Mouse (Mus musculus): Measurements from ENCODE around the gene Kcnab2. TPM values are rescaled to one million over a fixed set of nuclear protein-coding genes. Genes with fewer than 3 reads are reported as not detected.

The Kcnab2 gene
- polyA plus RNA-seq, 1 experiment = 34.6 TPM

GRCm38 (mm10) chr4:152456609-152457008, 21.1 kb downstream of the Kcnab2 start:
- 77% methylated on average over 18 of the region's 18 CpGs for WGBS
- H3K36me3 ChIP-seq (ENCODE audit: control insufficient read depth, insufficient read depth, low read length) = no peaks in the 10 kb centered on the region
- H3K27ac ChIP-seq (ENCODE audit: insufficient read depth, low read length) = no peak overlapping the region
- DNase-seq (ENCODE audit: low read depth in 1 of 2, low spot score in 2 of 2) = no peak
- H3K27me3 ChIP-seq (ENCODE audit: control insufficient read depth, insufficient read depth, low read length) = no peaks in the 10 kb centered on the region
- H3K4me1 ChIP-seq (ENCODE audit: control insufficient read depth, insufficient read depth, insufficient read length) = no peaks in the 10 kb centered on the region
- no peak overlapping the region for H3K4me3 ChIP-seq (ENCODE audit: extremely low read depth, insufficient read depth, insufficient read length)
- no peak for TF ChIP-seq CTCF (IDR thresholded peaks at IDR 0.05; ENCODE audit: extremely low read depth, insufficient read depth, insufficient read length, insufficient replicate concordance)
- no peak for TF ChIP-seq POLR2A (IDR thresholded peaks at IDR 0.05; ENCODE audit: low read depth, low read length)

GRCm38 (mm10) chr4:152454153-152454552, 23.5 kb downstream of the Kcnab2 start:
- Histone ChIP-seq H3K27me3 (ENCODE audit: control insufficient read depth, insufficient read depth, low read length) (no peaks in the 10 kb centered on the region), H3K27ac (ENCODE audit: insufficient read depth, low read length) (no peak overlapping the region), H3K36me3 (ENCODE audit: control insufficient read depth, insufficient read depth, low read length) (no peaks in the 10 kb centered on the region), H3K4me3 (ENCODE audit: extremely low read depth, insufficient read depth, insufficient read length) (no peak overlapping the region), H3K4me1 (ENCODE audit: control insufficient read depth, insufficient read depth, insufficient read length) (peaks cover 3% of the 10 kb centered on the region; the same call in 1 of the 2 replicates)
- DNase-seq (ENCODE audit: low read depth in 1 of 2, low spot score in 2 of 2) = no peak
- 95% methylated on average over 12 of the region's 12 CpGs for WGBS
- TF ChIP-seq CTCF (IDR thresholded peaks at IDR 0.05; ENCODE audit: extremely low read depth, insufficient read depth, insufficient read length, insufficient replicate concordance) = no peak
- TF ChIP-seq POLR2A (IDR thresholded peaks at IDR 0.05; ENCODE audit: low read depth, low read length) = no peak

- WGBS = 86% methylated on average over 10 of the region's 10 CpGs
- Histone ChIP-seq H3K27me3 (ENCODE audit: control insufficient read depth, insufficient read depth, low read length) (no peaks in the 10 kb centered on the region), H3K27ac (ENCODE audit: insufficient read depth, low read length) (no peak overlapping the region), H3K4me3 (ENCODE audit: extremely low read depth, insufficient read depth, insufficient read length) (no peak overlapping the region), H3K36me3 (ENCODE audit: control insufficient read depth, insufficient read depth, low read length) (no peaks in the 10 kb centered on the region), H3K4me1 (ENCODE audit: control insufficient read depth, insufficient read depth, insufficient read length) (peaks cover 6% of the 10 kb centered on the region; the same call in 1 of the 2 replicates)
- TF ChIP-seq POLR2A (IDR thresholded peaks at IDR 0.05; ENCODE audit: low read depth, low read length) (no peak), CTCF (IDR thresholded peaks at IDR 0.05; ENCODE audit: extremely low read depth, insufficient read depth, insufficient read length, insufficient replicate concordance) (no peak)
- no peak for DNase-seq (ENCODE audit: low read depth in 1 of 2, low spot score in 2 of 2)
These were observed 24.6 kb downstream of the Kcnab2 start for GRCm38 (mm10) chr4:152453079-152453478.

- Histone ChIP-seq H3K4me3 (ENCODE audit: extremely low read depth, insufficient read depth, insufficient read length) (no peak overlapping the region), H3K36me3 (ENCODE audit: control insufficient read depth, insufficient read depth, low read length) (no peaks in the 10 kb centered on the region), H3K27me3 (ENCODE audit: control insufficient read depth, insufficient read depth, low read length) (no peaks in the 10 kb centered on the region), H3K27ac (ENCODE audit: insufficient read depth, low read length) (no peak overlapping the region), H3K4me1 (ENCODE audit: control insufficient read depth, insufficient read depth, insufficient read length) (peaks cover 12% of the 10 kb centered on the region; the same call in 1 of the 2 replicates)
- 76% methylated on average over 6 of the region's 6 CpGs for WGBS
- TF ChIP-seq POLR2A (IDR thresholded peaks at IDR 0.05; ENCODE audit: low read depth, low read length) (no peak), CTCF (IDR thresholded peaks at IDR 0.05; ENCODE audit: extremely low read depth, insufficient read depth, insufficient read length, insufficient replicate concordance) (no peak)
- DNase-seq (ENCODE audit: low read depth in 1 of 2, low spot score in 2 of 2) = no peak
These were observed 26.3 kb downstream of the Kcnab2 start for GRCm38 (mm10) chr4:152451371-152451770.

- H3K4me1 ChIP-seq (ENCODE audit: control insufficient read depth, insufficient read depth, insufficient read length) = peaks cover 21% of the 10 kb centered on the region; the same call in 1 of the 2 replicates
- WGBS = 7% methylated on average over 8 of the region's 8 CpGs
These were observed 29.0 kb downstream of the Kcnab2 start for GRCm38 (mm10) chr4:152448666-152449018.

GRCm38 (mm10) chr4:152447731-152448665, 29.7 kb downstream of the Kcnab2 start:
- H3K4me1 ChIP-seq (ENCODE audit: control insufficient read depth, insufficient read depth, insufficient read length) = peaks cover 21% of the 10 kb centered on the region; the same call in 1 of the 2 replicates

More at GRCm38 (mm10) chr4:152448666-152449018, 29.0 kb downstream of the Kcnab2 start:
- peak; percentile 38 to 73 for DNase-seq (ENCODE audit: low read depth in 1 of 2, low spot score in 2 of 2)
- peak overlapping the region; percentile 71 for H3K4me3 ChIP-seq (ENCODE audit: extremely low read depth, insufficient read depth, insufficient read length)
- H3K36me3 ChIP-seq (ENCODE audit: control insufficient read depth, insufficient read depth, low read length) = no peaks in the 10 kb centered on the region
- TF ChIP-seq CTCF (IDR thresholded peaks at IDR 0.05; ENCODE audit: extremely low read depth, insufficient read depth, insufficient read length, insufficient replicate concordance) = no peak
- no peak; the same call in 1 of the 2 replicates for TF ChIP-seq POLR2A (IDR thresholded peaks at IDR 0.05; ENCODE audit: low read depth, low read length)
- H3K27me3 ChIP-seq (ENCODE audit: control insufficient read depth, insufficient read depth, low read length) = no peaks in the 10 kb centered on the region
- peak overlapping the region; percentile 85 for H3K27ac ChIP-seq (ENCODE audit: insufficient read depth, low read length)

More at GRCm38 (mm10) chr4:152447731-152448665, 29.7 kb downstream of the Kcnab2 start:
- 14% methylated on average over 22 of the region's 22 CpGs for WGBS
- Histone ChIP-seq H3K36me3 (ENCODE audit: control insufficient read depth, insufficient read depth, low read length) (peaks cover 2% of the 10 kb centered on the region), H3K4me3 (ENCODE audit: extremely low read depth, insufficient read depth, insufficient read length) (peak overlapping the region; percentile 71), H3K27me3 (ENCODE audit: control insufficient read depth, insufficient read depth, low read length) (no peaks in the 10 kb centered on the region), H3K27ac (ENCODE audit: insufficient read depth, low read length) (peak overlapping the region; percentile 85)
- peak in 1 of 2 experiments; percentile 22 for DNase-seq (ENCODE audit: low read depth in 1 of 2, low spot score in 2 of 2)
- TF ChIP-seq CTCF (IDR thresholded peaks at IDR 0.05; ENCODE audit: extremely low read depth, insufficient read depth, insufficient read length, insufficient replicate concordance) (no peak), POLR2A (IDR thresholded peaks at IDR 0.05; ENCODE audit: low read depth, low read length) (0 out of 2 replicates have a peak, but pooled peaks have one; percentile 11)

Data from spleen, adult 2 months (tissue).